Mouse (Mus musculus): ENCODE data around the gene Slc30a5.
"Not testable (repeated sequence)": the region's sequence is repeated elsewhere in the genome, so short reads cannot be mapped to it uniquely, and the experiment has no call there.

Slc30a5 gene

DNA sequence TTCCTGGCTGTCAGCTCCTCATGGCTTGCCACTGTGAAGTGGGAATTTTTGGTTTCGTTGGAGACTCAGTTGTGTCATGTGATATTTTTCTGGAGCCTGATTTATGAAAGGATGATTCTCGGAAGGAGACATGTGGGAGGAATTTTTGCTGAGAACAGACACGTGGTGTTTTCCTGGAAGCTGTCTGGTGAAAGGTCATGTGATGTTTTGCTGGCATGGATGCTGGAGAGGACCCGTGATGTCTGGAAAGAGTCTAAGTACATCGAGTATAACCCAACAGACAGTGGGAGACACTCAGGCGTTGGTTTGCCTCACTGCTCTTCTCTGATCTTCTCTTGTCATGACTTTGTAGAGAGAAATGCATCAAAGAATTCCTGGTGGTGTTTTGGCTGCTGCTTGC is 8.5 kb upstream of the Slc30a5 start:
- no peak for DNase-seq (ENCODE audit: low spot score)

DNA sequence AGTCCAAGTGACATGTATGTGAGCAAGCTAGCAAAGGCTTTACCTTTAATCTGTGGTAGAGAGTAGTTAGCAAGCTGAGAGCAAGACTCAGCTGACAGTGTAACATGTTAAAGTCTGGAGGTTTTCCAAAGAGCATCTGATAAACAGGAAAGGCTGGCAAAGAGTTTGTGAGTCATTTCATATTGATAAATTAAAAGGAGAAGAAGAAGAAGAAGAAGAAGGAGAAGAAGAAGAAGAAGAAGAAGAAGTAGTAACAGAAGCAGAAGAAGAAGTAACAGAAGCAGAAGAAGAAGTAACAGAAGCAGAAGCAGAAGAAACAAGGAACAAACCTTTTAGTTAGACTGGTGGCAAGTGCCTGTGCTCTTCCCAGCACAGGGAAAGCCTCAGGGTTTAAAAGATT is 1.6 kb upstream of the Slc30a5 start:
- DNase-seq (ENCODE audit: low spot score) = no peak

DNA sequence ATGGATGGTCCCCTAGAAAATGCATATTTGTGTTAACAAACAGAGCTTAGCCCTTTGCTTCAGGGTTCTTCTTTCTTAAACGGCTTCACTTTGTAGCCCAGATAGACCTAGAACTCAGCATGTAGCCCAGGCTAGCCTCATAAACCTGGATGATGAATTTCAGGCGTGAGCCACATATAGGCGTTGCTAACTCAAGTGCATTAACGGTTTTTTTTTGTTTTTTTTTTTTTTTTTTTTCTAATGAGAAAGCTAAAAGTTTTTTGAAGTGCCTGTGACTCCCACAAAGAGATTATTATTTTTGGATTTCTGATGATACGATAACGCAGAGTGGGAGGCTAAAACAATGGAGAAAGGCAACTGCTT is 394 bp upstream of the Slc30a5 start:
- no peak for DNase-seq (ENCODE audit: low spot score)

DNA sequence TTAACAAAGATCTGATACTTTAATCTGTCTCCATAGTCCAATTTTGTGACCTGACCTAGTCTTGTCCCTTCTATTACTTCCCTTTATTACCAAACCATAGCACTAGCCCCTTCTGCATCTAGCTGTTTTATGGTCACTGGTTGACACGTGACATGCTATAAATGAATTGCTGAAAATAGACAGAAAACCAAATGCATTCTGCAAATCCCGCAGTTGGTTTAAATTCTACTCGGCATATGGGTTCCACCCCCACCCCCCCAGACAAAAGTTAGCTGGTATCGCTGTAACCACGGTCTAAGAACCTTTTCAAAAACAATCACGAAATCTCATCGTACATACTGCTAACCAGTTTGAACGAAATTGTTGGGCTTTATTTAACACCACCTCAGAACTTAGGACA is 1.0 kb downstream of the Slc30a5 start:
- no peak for DNase-seq (ENCODE audit: low spot score)

DNA sequence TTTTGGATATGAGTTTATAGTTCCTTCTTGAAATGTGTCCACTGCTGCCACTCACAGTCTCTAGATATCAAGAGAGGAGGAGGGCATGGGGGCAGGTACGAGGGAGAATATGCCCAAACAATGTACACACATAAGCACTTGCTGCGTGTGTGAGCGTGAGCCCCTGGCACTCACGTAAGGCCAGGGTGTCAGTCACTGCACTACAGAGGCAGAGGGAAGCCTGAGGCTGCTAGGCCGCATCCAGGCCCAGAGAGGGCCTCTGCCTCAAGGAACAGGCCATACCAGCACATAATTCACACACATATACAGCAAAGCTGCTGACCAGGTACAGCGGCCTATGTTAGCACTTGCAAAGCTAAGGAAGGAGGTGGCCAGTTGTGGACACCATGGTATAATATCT is 2.1 kb downstream of the Slc30a5 start:
- no peak for DNase-seq (ENCODE audit: low spot score)

DNA sequence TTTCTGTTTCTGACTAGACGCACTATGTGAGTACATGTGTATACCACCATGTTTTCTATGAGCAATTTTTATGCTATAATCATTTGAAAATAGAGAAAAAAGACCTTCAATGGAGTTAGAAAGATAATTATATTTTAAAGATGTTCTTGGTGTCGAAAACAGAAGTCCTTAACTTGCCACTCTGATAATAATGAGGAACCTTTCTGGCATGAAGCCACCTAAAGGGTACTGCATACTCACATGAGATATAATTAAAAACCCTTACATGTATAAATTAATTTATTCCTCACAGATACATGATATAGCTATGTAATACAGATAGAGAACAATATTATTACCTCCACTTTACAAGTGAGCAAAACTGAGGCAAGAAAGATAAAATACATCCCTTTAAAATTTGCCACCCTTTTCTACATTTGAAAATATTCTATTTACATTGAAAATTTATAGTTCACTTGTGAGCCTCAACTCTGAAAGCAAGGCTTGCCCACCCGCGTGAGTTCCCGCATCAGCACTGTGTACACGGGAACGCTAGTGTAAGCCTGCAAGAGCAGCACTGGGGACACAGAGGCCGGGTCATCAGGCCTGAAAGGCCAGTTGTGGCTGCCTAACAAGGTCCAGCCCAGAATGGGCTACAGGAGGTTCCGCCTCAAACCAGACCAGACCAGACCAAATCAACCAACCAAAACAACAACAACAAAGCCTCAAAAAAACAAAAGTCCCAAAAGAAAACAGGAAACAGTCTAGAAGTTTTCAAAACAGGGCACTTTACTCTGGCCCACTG is 7.4 kb downstream of the Slc30a5 start:
- DNase-seq (ENCODE audit: low spot score) = no peak

DNA sequence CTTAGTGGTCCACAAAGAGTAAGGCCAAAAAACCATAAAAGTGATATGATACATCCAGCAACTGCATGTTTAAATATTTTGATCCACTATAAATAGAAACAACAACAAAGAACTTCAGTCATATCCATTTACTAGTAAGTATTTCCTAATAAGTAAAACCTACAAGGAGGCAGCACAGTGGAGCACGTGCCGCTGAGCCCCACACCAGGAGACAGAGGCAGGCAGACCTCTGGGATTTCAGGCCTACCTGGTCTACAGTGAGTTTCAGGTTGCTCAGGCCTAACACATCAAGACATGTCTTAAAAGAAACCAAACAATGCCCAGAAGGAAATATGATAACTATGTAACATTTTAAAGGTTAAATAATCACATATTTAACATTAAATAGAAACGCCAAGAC is 8.3 kb downstream of the Slc30a5 start:
- no peak for DNase-seq (ENCODE audit: low spot score)

DNA sequence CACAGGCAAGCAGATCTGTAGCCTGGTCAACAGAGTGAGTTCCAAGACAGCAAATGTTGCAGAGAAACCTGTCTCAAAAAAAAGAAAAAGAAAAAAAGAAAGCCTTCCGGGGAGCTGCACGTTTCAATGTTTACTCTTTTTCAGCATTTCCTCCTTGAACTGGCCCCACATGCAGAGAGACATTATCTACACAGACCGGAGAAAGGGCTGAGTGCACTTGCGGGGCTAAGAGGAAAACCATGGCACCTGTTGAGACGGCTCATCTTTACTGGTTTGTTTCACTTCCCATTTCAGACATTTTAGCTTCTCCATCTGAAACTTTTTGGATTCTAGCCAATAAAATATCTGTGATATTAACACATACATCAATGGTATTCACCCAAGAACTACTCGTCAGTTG is 8.9 kb downstream of the Slc30a5 start:
- DNase-seq (ENCODE audit: low spot score) = no peak

DNA sequence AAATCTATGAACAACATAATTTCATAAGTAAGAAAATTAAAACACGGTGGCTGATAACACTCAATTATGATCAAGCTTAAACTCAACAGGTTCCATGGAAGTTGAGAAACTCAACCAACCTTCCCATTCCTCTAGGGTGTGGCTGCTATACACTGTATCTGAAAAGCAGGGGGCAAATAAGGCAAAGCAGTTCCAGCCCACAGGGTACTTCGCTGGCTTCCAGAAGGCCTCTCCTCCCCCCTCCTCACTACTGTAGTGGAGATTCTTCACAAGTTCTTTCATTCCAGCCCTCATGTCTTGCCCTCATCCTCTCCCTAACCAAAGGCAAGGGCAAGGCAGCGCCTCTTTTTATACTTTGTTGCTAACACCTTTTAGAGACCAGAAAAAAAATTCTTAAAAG is 9.4 kb downstream of the Slc30a5 start:
- DNase-seq (ENCODE audit: low spot score) = no peak

DNA sequence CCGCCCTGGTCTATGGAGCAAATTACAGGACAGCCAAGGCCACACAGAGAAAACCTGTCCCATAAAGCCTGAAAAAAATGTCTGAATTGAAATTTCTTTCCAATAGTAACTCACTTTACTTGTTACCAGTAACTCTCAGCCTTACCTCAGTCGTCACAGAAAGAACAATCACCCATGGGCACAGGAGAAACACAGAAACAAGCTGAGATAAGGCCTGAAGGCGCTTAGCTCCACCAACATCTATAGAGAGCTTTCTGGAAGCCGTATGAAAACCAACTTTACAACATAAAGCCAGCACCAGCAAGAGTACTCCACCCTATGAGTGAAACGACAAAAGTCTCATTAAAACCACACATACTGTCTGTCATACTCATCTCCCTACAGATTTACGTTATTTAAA is 18.8 kb downstream of the Slc30a5 start:
- no peak for DNase-seq (ENCODE audit: low spot score)

DNA sequence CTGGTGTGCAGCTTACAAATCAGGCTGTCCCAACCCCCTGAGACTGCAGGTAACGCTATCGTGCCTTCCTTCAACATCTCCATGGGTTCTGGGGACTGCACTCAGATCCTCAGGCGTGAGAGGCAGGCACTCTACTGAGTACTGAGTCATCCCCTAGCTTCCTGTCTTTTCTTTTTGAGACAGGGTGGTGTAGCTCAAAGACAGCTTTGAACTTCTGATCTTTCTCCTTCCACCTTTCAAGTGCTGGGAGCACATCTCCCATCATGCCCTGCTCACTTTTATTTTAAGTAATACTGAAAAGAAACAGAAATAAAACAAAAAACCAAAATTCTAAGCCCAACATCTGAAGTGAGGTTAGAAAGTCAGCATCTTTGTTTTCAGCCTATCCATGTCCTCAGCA is 27.5 kb downstream of the Slc30a5 start:
- no peak for DNase-seq (ENCODE audit: low spot score)

DNA sequence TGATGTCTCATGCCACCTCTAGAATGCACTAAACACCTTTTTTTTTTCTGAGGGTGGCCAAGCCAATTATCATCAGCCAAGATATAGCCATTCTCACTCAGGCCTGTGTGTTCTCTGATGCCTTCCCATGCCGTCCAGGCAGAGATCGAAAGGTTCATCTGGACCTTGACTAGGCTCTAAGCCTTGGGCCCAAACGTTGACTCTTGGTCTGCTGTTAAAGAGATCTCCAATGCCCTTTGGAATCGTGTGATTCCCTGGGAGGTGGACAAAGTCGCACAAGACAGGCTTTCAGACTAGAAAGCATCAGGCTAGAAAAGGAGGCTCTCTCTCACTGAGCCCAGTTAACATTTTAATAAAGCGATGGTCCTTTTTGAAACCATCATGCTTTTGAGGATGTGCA is 36.1 kb downstream of the Slc30a5 start:
- DNase-seq (ENCODE audit: low spot score) = no peak

DNA sequence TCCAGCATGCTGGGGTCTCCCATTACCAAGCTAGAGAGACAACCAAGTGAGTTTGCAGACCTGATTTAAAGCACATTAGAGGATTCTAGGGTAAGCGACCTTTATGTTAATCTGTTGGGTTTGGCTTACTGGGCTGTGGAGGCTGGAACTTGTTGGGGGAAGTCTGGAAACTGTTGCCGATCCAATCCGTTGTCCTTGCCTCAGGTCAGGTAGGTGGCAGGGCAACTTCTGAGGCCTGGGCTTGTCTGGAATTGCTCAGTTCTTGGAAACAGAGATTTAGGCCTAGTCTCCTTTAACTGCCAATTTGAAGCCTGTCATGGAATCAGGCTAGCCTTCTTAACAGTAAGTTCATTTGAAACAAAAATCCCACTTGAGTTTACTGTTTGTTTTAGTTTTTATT is 44.1 kb downstream of the Slc30a5 start:
- DNase-seq (ENCODE audit: low spot score) = no peak

DNA sequence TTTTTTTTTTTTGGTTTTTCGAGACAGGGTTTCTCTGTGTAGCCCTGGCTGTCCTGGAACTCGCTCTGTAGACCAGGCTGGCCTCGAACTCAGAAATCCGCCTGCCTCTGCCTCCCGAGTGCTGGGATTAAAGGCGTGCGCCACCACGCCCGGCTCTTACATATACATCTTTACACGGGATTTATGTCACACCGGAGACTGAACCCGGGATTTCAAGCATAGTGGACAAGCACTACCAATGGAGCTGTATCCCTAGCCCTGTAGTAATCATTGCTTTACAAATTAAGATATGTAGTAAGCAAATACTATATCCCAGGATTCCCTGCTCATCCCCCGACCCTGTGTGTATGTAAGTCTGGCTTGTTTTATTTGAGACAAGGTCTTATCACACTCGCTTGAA is 45.2 kb downstream of the Slc30a5 start:
- not testable (repeated sequence) for DNase-seq (ENCODE audit: low spot score)

DNA sequence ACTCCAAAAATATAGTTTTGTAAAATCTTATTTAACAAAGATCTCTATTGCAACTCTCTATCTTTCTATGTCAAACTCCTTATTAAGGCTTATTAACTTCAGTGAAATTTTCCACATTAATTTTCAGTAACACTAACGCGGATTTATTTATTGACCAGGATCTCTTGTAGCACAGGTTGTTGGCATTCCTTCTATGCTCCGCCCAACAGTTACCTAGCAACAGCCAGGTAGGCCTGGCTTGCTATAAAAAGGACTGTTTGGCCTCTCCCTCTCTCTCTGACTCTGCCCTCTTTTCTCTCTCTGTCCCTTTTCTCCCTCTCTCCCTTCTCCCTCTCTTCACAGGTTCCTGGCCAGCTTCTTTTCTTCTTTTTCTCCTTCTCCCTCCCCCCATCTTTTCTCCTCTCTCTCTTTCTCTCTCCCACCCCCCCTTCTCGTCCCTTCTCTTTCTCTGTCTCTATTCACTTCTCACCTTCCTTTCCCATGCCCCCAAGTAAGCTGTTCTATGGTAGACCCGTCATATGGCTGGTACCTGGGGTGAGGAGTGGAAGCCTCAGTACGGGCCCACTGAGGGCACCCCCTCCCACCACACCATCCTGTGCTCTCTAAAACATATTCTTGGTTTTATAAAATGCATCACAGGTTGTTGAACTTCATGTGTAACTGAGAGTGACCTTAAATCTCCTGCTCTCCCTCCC is 45.8 kb downstream of the Slc30a5 start:
- no peak for DNase-seq (ENCODE audit: low spot score)

DNA sequence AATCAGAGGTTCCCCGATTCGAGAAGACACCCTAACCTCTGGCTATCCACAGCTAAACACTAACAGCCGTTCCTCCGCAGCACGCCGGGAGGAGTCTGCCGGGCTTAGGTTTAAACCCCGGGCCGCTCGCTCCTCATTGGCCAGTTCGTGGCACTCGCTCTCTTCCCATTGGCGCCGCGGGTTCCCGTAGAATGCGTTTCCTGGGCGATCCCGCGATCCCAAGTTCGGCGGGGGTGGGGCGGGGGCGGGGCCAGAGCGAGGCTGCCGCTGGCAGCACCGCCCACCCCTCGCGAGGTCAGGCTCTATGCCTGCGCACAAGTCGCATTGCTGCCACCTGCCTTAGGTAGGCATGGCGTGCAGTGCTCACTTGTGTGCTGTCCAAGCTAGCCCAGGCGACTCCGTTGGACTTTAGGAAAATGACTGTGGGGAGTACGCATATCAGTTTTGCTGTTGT is 46.8 kb downstream of the Slc30a5 start, which contains the start of gene Ccnb1:
Gene Ccnb1 (minus strand): TSS at position 157 of the 454 bp plus-strand sequence.
- peak; percentile 85 for DNase-seq (ENCODE audit: low spot score)

DNA sequence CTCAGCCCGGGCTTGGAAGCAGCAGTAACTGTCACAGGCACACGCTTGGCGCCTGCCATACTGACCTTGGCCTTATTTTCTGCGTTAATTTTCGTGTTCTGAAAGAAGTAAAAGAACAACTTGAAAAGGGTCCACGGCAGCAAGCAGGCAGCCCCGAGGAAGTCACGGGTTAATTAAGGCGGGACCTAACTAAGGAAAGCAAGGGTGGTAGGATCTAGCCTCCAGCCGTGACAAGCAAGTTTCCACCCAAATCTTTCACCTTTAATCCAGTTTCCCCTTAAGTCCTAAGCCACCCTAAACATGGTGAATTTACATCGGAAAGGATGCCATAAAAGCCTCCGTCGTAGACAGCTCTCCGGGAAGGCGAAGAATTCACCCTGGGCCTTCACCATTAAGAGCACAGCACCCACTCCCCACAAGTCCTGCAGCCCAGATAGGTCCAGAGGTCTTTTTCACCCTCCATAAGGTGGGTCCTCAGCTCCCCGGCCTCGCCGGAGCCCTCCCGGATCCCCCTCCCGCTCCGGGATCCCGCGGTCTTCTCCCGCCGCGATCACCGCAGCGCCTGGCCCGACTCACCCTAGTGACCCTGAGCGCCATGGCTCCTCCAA is 47.3 kb downstream of the Slc30a5 start:
- DNase-seq (ENCODE audit: low spot score) = no peak

DNA sequence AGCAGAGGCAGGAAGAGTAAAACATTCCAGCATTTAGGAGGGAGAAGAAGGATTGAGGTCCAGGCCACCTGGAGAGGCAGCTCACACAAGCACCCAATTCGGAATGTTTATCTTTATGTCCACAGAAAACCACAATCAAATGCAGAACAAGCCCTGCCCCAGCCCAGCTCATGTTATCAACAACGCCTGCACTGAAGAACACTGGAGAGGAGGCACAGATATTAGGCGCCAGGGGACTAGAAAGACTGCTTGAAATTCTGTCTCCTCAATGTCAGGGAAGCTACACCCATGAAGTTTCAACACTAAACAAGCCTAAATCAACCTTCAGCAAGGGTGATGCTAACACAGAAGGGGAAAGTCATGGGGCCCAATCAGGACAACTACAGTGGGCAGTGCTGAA is 55.7 kb downstream of the Slc30a5 start:
- DNase-seq (ENCODE audit: low spot score) = no peak

DNA sequence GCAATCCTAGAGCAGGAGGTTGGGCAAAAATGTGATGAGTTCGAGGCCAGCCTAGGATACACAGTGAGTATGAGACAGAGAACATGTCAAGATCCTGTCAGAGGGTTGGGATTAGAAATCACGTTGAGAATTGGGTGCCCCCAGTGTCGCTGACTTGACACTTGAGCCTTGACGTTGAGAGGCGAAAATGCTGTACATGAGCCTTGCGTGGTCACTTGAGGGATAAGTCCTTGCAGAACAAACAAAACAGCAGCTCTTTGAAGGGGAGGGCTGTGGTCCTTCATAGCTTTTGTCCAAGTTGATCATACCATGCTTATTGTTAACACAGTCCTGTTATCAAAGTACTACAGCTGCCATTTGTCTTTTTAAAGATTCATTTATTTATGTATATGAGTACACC is 56.5 kb downstream of the Slc30a5 start:
- no peak for DNase-seq (ENCODE audit: low spot score)

DNA sequence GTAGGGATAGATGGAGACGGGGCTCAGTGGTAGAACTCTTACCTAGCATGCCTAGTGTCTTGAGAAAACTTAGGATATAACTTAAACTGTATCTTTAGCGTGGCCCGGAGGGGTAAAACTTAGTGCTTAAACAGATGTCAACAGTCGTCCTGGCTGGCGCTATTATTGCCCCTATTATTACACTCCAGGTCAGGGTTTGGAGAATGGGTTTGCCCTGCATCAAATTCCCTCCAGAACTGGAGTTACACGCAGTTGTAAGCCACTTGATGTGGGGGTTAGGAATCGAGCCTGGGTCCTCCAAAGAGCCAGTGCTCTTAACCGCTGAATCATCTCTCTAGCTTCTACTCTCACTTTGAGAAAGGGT is 57.2 kb downstream of the Slc30a5 start:
- no peak for DNase-seq (ENCODE audit: low spot score)

DNA sequence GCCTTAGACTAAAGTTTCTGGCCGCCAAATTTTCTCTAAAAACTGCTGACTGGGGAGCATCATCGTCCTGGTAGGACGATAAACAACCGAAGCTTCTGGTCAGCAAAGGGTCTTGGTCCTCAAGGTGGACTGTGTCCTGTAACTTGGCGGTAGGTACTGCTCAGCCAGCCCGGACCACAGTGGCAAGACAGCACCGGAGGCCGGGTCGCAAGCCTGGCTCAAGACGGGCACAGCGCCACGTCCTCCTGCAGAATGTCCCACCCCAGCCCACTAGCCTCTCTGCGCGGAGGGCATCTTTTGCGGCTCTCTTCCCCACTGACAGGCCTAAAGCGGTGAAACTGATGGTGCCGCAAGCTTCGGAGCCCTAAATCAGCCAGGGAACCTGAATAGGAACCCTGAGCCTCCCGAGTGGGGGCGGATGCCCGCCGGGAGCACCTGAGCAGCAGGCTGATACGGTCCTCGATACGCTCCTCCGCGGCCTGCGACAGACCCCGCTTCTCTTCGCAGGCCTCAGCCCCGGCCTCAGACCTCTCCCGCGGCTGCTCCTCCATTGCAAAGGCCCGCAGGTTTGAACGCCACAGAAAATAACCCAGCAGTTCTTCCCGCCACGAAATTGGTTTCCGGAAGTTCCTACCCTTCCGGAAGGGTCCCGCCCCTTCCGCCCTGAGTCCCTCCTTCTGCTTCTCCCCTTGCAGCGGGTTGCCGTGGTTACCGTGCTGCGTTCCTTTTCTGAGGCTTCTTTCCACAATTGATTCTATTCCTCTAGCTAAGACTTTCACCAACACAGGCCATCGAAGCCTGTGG is 57.8 kb downstream of the Slc30a5 start, which contains the start of gene Cenph:
Gene Cenph (minus strand): TSS at position 648 of the 804 bp plus-strand sequence.
- DNase-seq (ENCODE audit: low spot score) = peak; percentile 78

DNA sequence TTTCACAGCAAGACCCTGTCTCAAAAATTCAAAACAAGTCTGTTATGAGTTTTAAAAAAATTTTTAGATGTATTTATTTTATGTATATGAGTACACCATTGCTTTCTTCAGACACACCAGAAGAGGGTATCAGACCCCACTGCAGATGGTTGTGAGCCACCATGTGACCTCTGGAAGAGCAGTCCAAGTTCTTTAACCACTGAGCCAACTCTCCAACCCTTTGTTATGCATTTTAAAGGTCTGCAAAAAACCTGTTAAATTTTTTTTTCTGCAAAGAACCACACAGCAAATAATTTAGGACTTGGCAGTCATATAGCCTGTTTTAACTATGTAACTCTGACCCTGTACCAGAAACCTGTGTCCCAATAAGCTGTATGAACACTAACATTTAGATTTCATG is 58.5 kb downstream of the Slc30a5 start:
- DNase-seq (ENCODE audit: low spot score) = no peak

Measured in ovary, adult 18-20 months (tissue).